Mouse (Mus musculus): ENCODE data around the gene Sdhb.

DNA sequence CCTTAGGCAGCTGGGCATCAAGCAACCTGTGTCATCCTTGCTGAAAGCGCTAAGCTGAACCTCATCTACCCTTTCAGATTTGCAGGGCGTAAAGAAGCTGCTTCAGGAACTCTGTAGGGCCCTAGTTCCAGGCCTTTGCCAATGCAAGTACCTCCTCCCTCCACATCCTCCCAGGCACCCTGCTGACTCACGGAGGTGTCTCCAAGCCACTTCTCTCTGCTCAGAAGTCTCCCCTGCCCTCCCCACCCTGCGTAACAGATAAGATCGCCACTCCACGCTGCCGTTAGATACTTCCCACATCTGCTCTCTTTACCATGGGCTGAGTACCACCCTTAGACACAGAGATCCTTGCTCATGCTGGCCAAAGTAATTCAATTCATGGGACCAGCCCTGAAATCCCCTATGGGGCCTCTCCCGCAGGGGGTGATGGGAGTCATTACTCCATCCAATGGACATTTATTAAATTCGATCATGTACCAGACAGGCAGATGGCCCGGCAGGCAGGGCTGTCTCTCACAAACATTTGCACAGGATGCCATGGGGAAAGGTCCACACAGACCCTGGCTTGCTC is 30.0 kb upstream of the Sdhb start:
- TF ChIP-seq POLR2A (IDR thresholded peaks at IDR 0.05; ENCODE audit: insufficient read depth, low read depth, low read length) (no peak), CTCF (IDR thresholded peaks at IDR 0.05) (no peak), EP300 (IDR thresholded peaks at IDR 0.05; ENCODE audit: insufficient read depth, low read depth, low read length) (no peak)

Measured in heart, adult 2 months (tissue).